In the genomic region with DNA sequence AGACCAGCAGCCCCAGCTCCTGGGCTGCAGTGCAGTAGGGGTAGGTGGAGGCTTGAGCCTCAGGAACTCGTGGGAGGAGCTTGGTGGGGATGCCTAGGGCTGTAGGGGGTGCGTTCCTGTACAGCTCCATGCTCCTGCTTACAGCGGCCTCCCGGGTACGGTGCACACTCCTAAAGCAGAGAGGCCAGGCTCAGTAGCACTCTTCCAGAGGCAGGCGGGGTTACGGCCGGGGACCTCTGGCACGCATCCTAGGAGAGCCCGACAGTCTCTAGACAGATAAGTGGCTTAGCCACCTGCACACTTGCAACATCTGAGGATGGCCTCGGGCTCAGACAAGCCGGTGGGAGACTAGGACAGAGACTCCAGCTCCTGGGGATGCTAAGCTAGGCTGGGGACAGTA, we compare ENCODE assay signal across 25 mouse cellular contexts. TPM values are rescaled to one million over a fixed set of nuclear protein-coding genes. Genes with fewer than 3 reads are reported as not detected.
DNase-seq lines count a peak whose midpoint lies in the region; ATAC-seq and TF ChIP-seq lines count a peak whose summit lies in the region.
"Had no signal": no experiment of that assay in that cellular context is flagged by ENCODE, and none has a peak within 500 bp of the region (broad histone marks: within the 10 kb centered on the region; RNA-seq: fewer than 3 reads in every experiment).

No protein-coding gene starts in this region.

- H3K9ac ChIP-seq in liver, adult 2 months (ENCODE audit: low read depth, low read length): peak overlapping the region; percentile 72
- no peak overlapping the region for H3K9ac ChIP-seq in liver, postnatal 0 days (replicated peaks)
- H3K9ac ChIP-seq in midbrain, embryonic 11.5 days (ENCODE audit: low read length): no peak overlapping the region
- H3K9ac ChIP-seq in midbrain, embryonic 16.5 days (ENCODE audit: low read depth, low read length): no peak overlapping the region
- no peak overlapping the region for H3K9ac ChIP-seq in stomach, postnatal 0 days (ENCODE audit: low read length)
- no peak overlapping the region for H3K9ac ChIP-seq in intestine, embryonic 16.5 days (ENCODE audit: low read depth, low read length)
- H3K9ac ChIP-seq: embryonic facial prominence, embryonic 12.5 days; forebrain, embryonic 12.5 days had no signal

- H3K4me2 ChIP-seq in liver, postnatal 0 days (ENCODE audit: low read depth, low read length): no peak overlapping the region
- no peak overlapping the region for H3K4me2 ChIP-seq in midbrain, embryonic 11.5 days
- H3K4me2 ChIP-seq in midbrain, embryonic 16.5 days (ENCODE audit: low read length): no peak overlapping the region
- H3K4me2 ChIP-seq in stomach, postnatal 0 days (replicated peaks; ENCODE audit: low read depth): no peak overlapping the region
- no peak overlapping the region for H3K4me2 ChIP-seq in intestine, embryonic 16.5 days (ENCODE audit: low read depth, low read length)
- H3K4me2 ChIP-seq: embryonic facial prominence, embryonic 12.5 days; forebrain, embryonic 12.5 days had no signal

- TF ChIP-seq EP300 in liver, postnatal 0 days (IDR thresholded peaks at IDR 0.05; ENCODE audit: low read depth): no peak
- TF ChIP-seq EP300 in stomach, postnatal 0 days (optimal IDR thresholded peaks at IDR 0.05): no peak

- no peak for TF ChIP-seq POLR2A in liver, adult 2 months (IDR thresholded peaks at IDR 0.05; ENCODE audit: extremely low read depth, insufficient read depth, low read length)

- peak overlapping the region; percentile 97 for H3K27ac ChIP-seq in liver, adult 2 months (replicated peaks; ENCODE audit: insufficient read depth, low read depth, low read length)
- H3K27ac ChIP-seq in liver, postnatal 0 days (ENCODE audit: low read depth): no peak overlapping the region
- H3K27ac ChIP-seq in midbrain, embryonic 11.5 days (ENCODE audit: low read depth, low read length): no peak overlapping the region
- no peak overlapping the region for H3K27ac ChIP-seq in midbrain, embryonic 16.5 days (ENCODE audit: low read length)
- H3K27ac ChIP-seq in stomach, postnatal 0 days (replicated peaks): no peak overlapping the region
- H3K27ac ChIP-seq in intestine, embryonic 16.5 days (ENCODE audit: low read length): no peak overlapping the region
- H3K27ac ChIP-seq: embryonic facial prominence, embryonic 10.5 days; embryonic facial prominence, embryonic 12.5 days; forebrain, embryonic 10.5 days; forebrain, embryonic 12.5 days had no signal

- 41% methylated on average over 12 of the region's 12 CpGs for WGBS in liver, adult 2 months
- WGBS in liver, postnatal 0 days (ENCODE audit: insufficient replicate concordance): 92% methylated on average over 12 of the region's 12 CpGs
- WGBS in midbrain, embryonic 11.5 days: 95% methylated on average over 12 of the region's 12 CpGs
- WGBS in midbrain, embryonic 16.5 days: 92% methylated on average over 12 of the region's 12 CpGs
- WGBS in stomach, postnatal 0 days: 89% methylated on average over 12 of the region's 12 CpGs
- WGBS in intestine, embryonic 16.5 days: 87% methylated on average over 12 of the region's 12 CpGs

- no peak overlapping the region for H3K4me3 ChIP-seq in liver, adult 2 months (ENCODE audit: insufficient read depth, low read depth, low read length)
- no peak overlapping the region for H3K4me3 ChIP-seq in liver, postnatal 0 days (ENCODE audit: low read depth, low read length)
- no peak overlapping the region for H3K4me3 ChIP-seq in midbrain, embryonic 11.5 days (ENCODE audit: low read depth, low read length)
- H3K4me3 ChIP-seq in midbrain, embryonic 16.5 days (ENCODE audit: low read depth, low read length): no peak overlapping the region
- H3K4me3 ChIP-seq in stomach, postnatal 0 days (ENCODE audit: low read depth, low read length): no peak overlapping the region
- no peak overlapping the region for H3K4me3 ChIP-seq in intestine, embryonic 16.5 days (ENCODE audit: low read length)
- H3K4me3 ChIP-seq: embryonic facial prominence, embryonic 10.5 days; embryonic facial prominence, embryonic 12.5 days; erythroblast, embryonic 14.5 days; forebrain, embryonic 10.5 days; forebrain, embryonic 12.5 days had no signal

- no peak for TF ChIP-seq CTCF in liver, adult 2 months (IDR thresholded peaks at IDR 0.05; ENCODE audit: low read depth, low read length)
- no peak for TF ChIP-seq CTCF in liver, postnatal 0 days (IDR thresholded peaks at IDR 0.05; ENCODE audit: low read depth)
- no peak for TF ChIP-seq CTCF in stomach, postnatal 0 days (IDR thresholded peaks at IDR 0.05; ENCODE audit: low read depth)

- peaks cover 6% of the 10 kb centered on the region; the same call in 1 of the 2 replicates for H3K36me3 ChIP-seq in liver, adult 2 months (ENCODE audit: control insufficient read depth, insufficient read depth, low read length)
- H3K36me3 ChIP-seq in liver, postnatal 0 days (replicated peaks; ENCODE audit: insufficient read depth, low read length): peaks cover 39% of the 10 kb centered on the region
- peaks cover 23% of the 10 kb centered on the region for H3K36me3 ChIP-seq in midbrain, embryonic 11.5 days (ENCODE audit: control insufficient read depth, insufficient read depth, low read length)
- peaks cover 65% of the 10 kb centered on the region for H3K36me3 ChIP-seq in midbrain, embryonic 16.5 days (ENCODE audit: control insufficient read depth, insufficient read depth, low read length)
- H3K36me3 ChIP-seq in stomach, postnatal 0 days (ENCODE audit: control insufficient read depth, insufficient read depth, low read length): peaks cover 27% of the 10 kb centered on the region
- peaks cover 11% of the 10 kb centered on the region for H3K36me3 ChIP-seq in intestine, embryonic 16.5 days (ENCODE audit: control insufficient read depth, insufficient read depth, low read length)

- H3K27me3 ChIP-seq in liver, adult 2 months (ENCODE audit: control insufficient read depth, insufficient read depth, low read length): no peaks in the 10 kb centered on the region
- no peaks in the 10 kb centered on the region for H3K27me3 ChIP-seq in liver, postnatal 0 days (ENCODE audit: insufficient read depth, low read length)
- no peaks in the 10 kb centered on the region for H3K27me3 ChIP-seq in midbrain, embryonic 11.5 days (ENCODE audit: control insufficient read depth, insufficient read depth, low read length)
- H3K27me3 ChIP-seq in midbrain, embryonic 16.5 days (ENCODE audit: control insufficient read depth, insufficient read depth, low read depth, low read length): no peaks in the 10 kb centered on the region
- no peaks in the 10 kb centered on the region for H3K27me3 ChIP-seq in stomach, postnatal 0 days (ENCODE audit: control insufficient read depth, insufficient read depth, low read length)
- H3K27me3 ChIP-seq in intestine, embryonic 16.5 days (replicated peaks; ENCODE audit: control insufficient read depth, insufficient read depth, low read length): no peaks in the 10 kb centered on the region
- H3K27me3 ChIP-seq: CH12.LX; embryonic facial prominence, embryonic 12.5 days; forebrain, embryonic 12.5 days had no signal

- ATAC-seq in liver, postnatal 0 days: no peak
- ATAC-seq in midbrain, embryonic 11.5 days (ENCODE audit: low FRiP score): no peak
- no peak for ATAC-seq in midbrain, embryonic 16.5 days
- 0 out of 2 replicates have a peak, but pooled peaks have one; percentile 17 for ATAC-seq in stomach, postnatal 0 days (ENCODE audit: low FRiP score, low TSS enrichment)
- no peak for ATAC-seq in intestine, embryonic 16.5 days
- ATAC-seq: activated CD4-positive, CD25-positive, alpha-beta regulatory T cell, adult 4 months; CD4-positive, CD25-positive, alpha-beta regulatory T cell, adult 4 months; forebrain, embryonic 14.5 days; forebrain, embryonic 16.5 days had no signal

- H3K9me3 ChIP-seq in liver, postnatal 0 days (ENCODE audit: low read length): no peaks in the 10 kb centered on the region
- no peaks in the 10 kb centered on the region for H3K9me3 ChIP-seq in midbrain, embryonic 11.5 days (ENCODE audit: control insufficient read depth, low read length)
- H3K9me3 ChIP-seq in midbrain, embryonic 16.5 days (replicated peaks; ENCODE audit: control insufficient read depth, low read length, poor library complexity, severe bottlenecking): no peaks in the 10 kb centered on the region
- H3K9me3 ChIP-seq in stomach, postnatal 0 days (ENCODE audit: control insufficient read depth, low read length): no peaks in the 10 kb centered on the region
- no peaks in the 10 kb centered on the region for H3K9me3 ChIP-seq in intestine, embryonic 16.5 days (ENCODE audit: control insufficient read depth, low read length)
- H3K9me3 ChIP-seq: embryonic facial prominence, embryonic 10.5 days; embryonic facial prominence, embryonic 12.5 days; forebrain, embryonic 10.5 days; forebrain, embryonic 12.5 days had no signal

- peak; percentile 62 for DNase-seq in liver, adult 2 months (ENCODE audit: extremely low read depth, low read depth, low spot score)
- DNase-seq in liver, postnatal 0 days: no peak
- DNase-seq in midbrain, embryonic 11.5 days (ENCODE audit: low spot score, missing footprints): peak; percentile 47
- no peak for DNase-seq in stomach, postnatal 0 days (ENCODE audit: low spot score)
- DNase-seq: adrenal gland, adult 8-10 months; adrenal gland, postnatal 14 days; adrenal gland, postnatal 36 days; B cell, adult 2 months; cerebellum, adult 11-12 months; cerebellum, adult 2 months; cerebellum, adult 9-10 months; cerebellum, postnatal 10 days; cerebellum, postnatal 25 days had no signal

- peaks cover 42% of the 10 kb centered on the region for H3K4me1 ChIP-seq in liver, adult 2 months (ENCODE audit: control insufficient read depth, insufficient read depth, low read length)
- H3K4me1 ChIP-seq in liver, postnatal 0 days (ENCODE audit: insufficient read depth): peaks cover 21% of the 10 kb centered on the region
- no peaks in the 10 kb centered on the region for H3K4me1 ChIP-seq in midbrain, embryonic 11.5 days (ENCODE audit: control insufficient read depth, insufficient read depth, low read length)
- no peaks in the 10 kb centered on the region for H3K4me1 ChIP-seq in midbrain, embryonic 16.5 days (ENCODE audit: control insufficient read depth, insufficient read depth, low read length)
- H3K4me1 ChIP-seq in stomach, postnatal 0 days (replicated peaks; ENCODE audit: control insufficient read depth, insufficient read depth): no peaks in the 10 kb centered on the region
- no peaks in the 10 kb centered on the region for H3K4me1 ChIP-seq in intestine, embryonic 16.5 days (ENCODE audit: control insufficient read depth, insufficient read depth, low read length)
- H3K4me1 ChIP-seq: embryonic facial prominence, embryonic 10.5 days; embryonic facial prominence, embryonic 12.5 days; forebrain, embryonic 10.5 days; forebrain, embryonic 12.5 days had no signal

- H3K79me2 ChIP-seq in liver, adult 2 months (ENCODE audit: control insufficient read depth, insufficient read depth, low read length): no peaks in the 10 kb centered on the region

RNA-seq across cellular contexts. Expression of a gene that starts 8.5 kb away (rescaled TPM):
- 21.3 and 26.3 TPM in 2 replicates for total RNA-seq in liver, adult 2 months (2014; rRNA removed)
- polyA plus RNA-seq in liver, adult 2 months (2012; rRNA removed): 17.7 and 24.5 TPM in 2 replicates
- polyA plus RNA-seq in liver, postnatal 0 days (2015; fragmentation: Nextera tagmentation; extraction: Ambion mirVana): 4.9 and 5.5 TPM in 2 replicates
- 15.2 and 19.0 TPM in 2 replicates for polyA plus RNA-seq in midbrain, embryonic 11.5 days (2014; fragmentation: Nextera tagmentation; extraction: Ambion mirVana)
- polyA plus RNA-seq in midbrain, embryonic 16.5 days (2015; fragmentation: Nextera tagmentation; extraction: Ambion mirVana): 24.3 and 24.4 TPM in 2 replicates
- 7.8 and 8.3 TPM in 2 replicates for polyA plus RNA-seq in stomach, postnatal 0 days (2015; fragmentation: Nextera tagmentation; extraction: Ambion mirVana)
- polyA plus RNA-seq in intestine, embryonic 16.5 days (2015; fragmentation: Nextera tagmentation; extraction: Ambion mirVana): 16.5 and 19.3 TPM in 2 replicates

RNA-seq across cellular contexts. Expression of a gene that starts 8.6 kb away (rescaled TPM):
- 5.6 and 6.6 TPM in 2 replicates for total RNA-seq in liver, adult 2 months (2014; rRNA removed)
- polyA plus RNA-seq in liver, adult 2 months (2012; rRNA removed): 40.9 and 48.8 TPM in 2 replicates
- 3.9 and 4.5 TPM in 2 replicates for polyA plus RNA-seq in liver, postnatal 0 days (2015; fragmentation: Nextera tagmentation; extraction: Ambion mirVana)
- 23.7 and 23.8 TPM in 2 replicates for polyA plus RNA-seq in midbrain, embryonic 11.5 days (2014; fragmentation: Nextera tagmentation; extraction: Ambion mirVana)
- polyA plus RNA-seq in midbrain, embryonic 16.5 days (2015; fragmentation: Nextera tagmentation; extraction: Ambion mirVana): 63.8 and 69.0 TPM in 2 replicates
- polyA plus RNA-seq in stomach, postnatal 0 days (2015; fragmentation: Nextera tagmentation; extraction: Ambion mirVana): 10.3 and 11.2 TPM in 2 replicates
- 16.3 and 19.3 TPM in 2 replicates for polyA plus RNA-seq in intestine, embryonic 16.5 days (2015; fragmentation: Nextera tagmentation; extraction: Ambion mirVana)

RNA-seq across cellular contexts. Expression of a gene that starts 9.5 kb away (rescaled TPM):
- 16.8 and 18.1 TPM in 2 replicates for total RNA-seq in liver, adult 2 months (2014; rRNA removed)
- polyA plus RNA-seq in liver, adult 2 months (2012; rRNA removed): 27.3 and 41.2 TPM in 2 replicates
- 4.2 and 6.6 TPM in 2 replicates for polyA plus RNA-seq in liver, postnatal 0 days (2015; fragmentation: Nextera tagmentation; extraction: Ambion mirVana)
- polyA plus RNA-seq in midbrain, embryonic 11.5 days (2014; fragmentation: Nextera tagmentation; extraction: Ambion mirVana): 1.2 and 1.7 TPM in 2 replicates
- 8.2 and 12.1 TPM in 2 replicates for polyA plus RNA-seq in midbrain, embryonic 16.5 days (2015; fragmentation: Nextera tagmentation; extraction: Ambion mirVana)
- polyA plus RNA-seq in stomach, postnatal 0 days (2015; fragmentation: Nextera tagmentation; extraction: Ambion mirVana): 3.1 and 3.6 TPM in 2 replicates
- 6.0 TPM in 2 replicates for polyA plus RNA-seq in intestine, embryonic 16.5 days (2015; fragmentation: Nextera tagmentation; extraction: Ambion mirVana)

RNA-seq across cellular contexts. Expression of a gene that starts 20.9 kb away (rescaled TPM):
- total RNA-seq in liver, adult 2 months (2014; rRNA removed): 16.9 and 18.2 TPM in 2 replicates
- polyA plus RNA-seq in liver, adult 2 months (2012; rRNA removed): 29.8 and 45.1 TPM in 2 replicates
- polyA plus RNA-seq in liver, postnatal 0 days (2015; fragmentation: Nextera tagmentation; extraction: Ambion mirVana): 8.7 TPM in 2 replicates
- polyA plus RNA-seq in midbrain, embryonic 11.5 days (2014; fragmentation: Nextera tagmentation; extraction: Ambion mirVana): 30.9 and 34.3 TPM in 2 replicates
- 53.8 and 54.4 TPM in 2 replicates for polyA plus RNA-seq in midbrain, embryonic 16.5 days (2015; fragmentation: Nextera tagmentation; extraction: Ambion mirVana)
- polyA plus RNA-seq in stomach, postnatal 0 days (2015; fragmentation: Nextera tagmentation; extraction: Ambion mirVana): 16.1 and 16.7 TPM in 2 replicates
- 23.7 and 27.8 TPM in 2 replicates for polyA plus RNA-seq in intestine, embryonic 16.5 days (2015; fragmentation: Nextera tagmentation; extraction: Ambion mirVana)

RNA-seq across cellular contexts. Expression of a gene that starts 32.9 kb away (rescaled TPM):
- 0.28 and 0.34 TPM in 2 replicates for total RNA-seq in liver, adult 2 months (2014; rRNA removed)
- 0.13 and 0.61 TPM in 2 replicates for polyA plus RNA-seq in liver, adult 2 months (2012; rRNA removed)
- polyA plus RNA-seq in liver, postnatal 0 days (2015; fragmentation: Nextera tagmentation; extraction: Ambion mirVana): 0.32 and 0.66 TPM in 2 replicates
- 5.9 and 6.0 TPM in 2 replicates for polyA plus RNA-seq in midbrain, embryonic 11.5 days (2014; fragmentation: Nextera tagmentation; extraction: Ambion mirVana)
- polyA plus RNA-seq in midbrain, embryonic 16.5 days (2015; fragmentation: Nextera tagmentation; extraction: Ambion mirVana): 7.0 and 8.5 TPM in 2 replicates
- 0.91 and 0.94 TPM in 2 replicates for polyA plus RNA-seq in stomach, postnatal 0 days (2015; fragmentation: Nextera tagmentation; extraction: Ambion mirVana)
- 1.7 and 2.7 TPM in 2 replicates for polyA plus RNA-seq in intestine, embryonic 16.5 days (2015; fragmentation: Nextera tagmentation; extraction: Ambion mirVana)
- polyA plus RNA-seq: activated CD4-positive, CD25-positive, alpha-beta regulatory T cell, adult 4 months; CD4-positive, CD25-positive, alpha-beta regulatory T cell, adult 4 months had no signal

Comparison
In these comparisons a context has a peak if more than half of its experiments do, and no peak if none do; other contexts are left out.
1. DNase-seq: peak in liver, adult 2 months (single experiment) and midbrain, embryonic 11.5 days (single experiment); none in liver, postnatal 0 days (single experiment) and stomach, postnatal 0 days (single experiment).